Mouse (Mus musculus) layer of hippocampus, postnatal 25 days (tissue): ENCODE data around the gene Wdfy3. TPM values are rescaled to one million over a fixed set of nuclear protein-coding genes. Genes with fewer than 3 reads are reported as not detected.

Source experiments
- DNase-seq, 2 experiments: peaks; one replicate each; pipeline ENCODE4 v3.0.0; 2022; ENCODE audit warnings: mixed read lengths in 2 of 2, low spot score in 1 of 2; ENCODE audit errors: extremely low spot score in 1 of 2
- total RNA-seq, 2 experiments: library from RNA; stranded (reverse); gene quantifications; 2 replicates each; pipeline ENCODE4 v1.2.3; 2021

The Wdfy3 gene
- total RNA-seq, 2 experiments from 2014 or later = 109 to 127 TPM

DNA sequence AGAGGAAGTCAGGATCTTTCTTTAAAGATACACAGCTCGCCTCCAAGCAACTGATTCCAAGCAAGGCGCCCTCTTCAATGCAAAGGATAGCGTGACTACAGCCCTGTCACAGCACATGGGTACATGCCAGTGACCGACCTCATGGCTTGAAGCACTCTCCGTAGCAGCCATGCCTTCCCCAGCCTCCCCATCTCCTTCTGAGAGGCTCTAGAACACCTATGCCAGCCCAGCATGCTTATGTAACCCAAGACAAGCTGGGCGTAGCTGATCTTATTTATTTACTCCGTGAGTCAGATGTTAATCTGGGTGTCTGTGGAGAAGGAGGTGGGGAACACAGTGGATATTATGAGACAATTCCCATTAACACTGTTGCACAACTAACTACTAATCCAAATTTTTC, 13.8 kb downstream of the Wdfy3 start:
- DNase-seq = no peak

DNA sequence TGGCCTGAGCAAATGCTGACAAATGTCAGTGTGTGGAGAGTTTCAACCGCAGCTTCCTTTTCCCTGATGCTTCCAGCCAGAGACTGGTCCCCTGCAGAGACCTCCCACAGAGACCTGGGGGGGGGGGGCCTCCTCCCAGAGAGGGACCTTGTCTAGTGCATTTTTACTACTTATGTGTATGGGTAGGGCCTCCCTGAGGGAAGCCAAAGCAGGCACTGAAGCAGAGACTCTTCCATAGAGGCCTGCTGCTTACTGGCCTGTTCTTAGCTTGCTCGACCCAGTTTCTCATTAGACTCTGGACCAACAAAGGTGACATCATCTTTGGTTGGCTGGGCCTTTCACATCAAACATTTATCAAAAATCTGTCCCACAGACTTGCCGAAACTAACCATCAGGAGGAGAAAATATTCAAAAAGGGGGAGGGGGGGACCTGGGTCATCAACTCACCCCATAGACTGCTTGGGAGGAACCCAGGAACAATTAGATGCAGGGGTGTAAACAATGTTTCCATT, 14.5 kb downstream of the Wdfy3 start:
- no peak for DNase-seq

DNA sequence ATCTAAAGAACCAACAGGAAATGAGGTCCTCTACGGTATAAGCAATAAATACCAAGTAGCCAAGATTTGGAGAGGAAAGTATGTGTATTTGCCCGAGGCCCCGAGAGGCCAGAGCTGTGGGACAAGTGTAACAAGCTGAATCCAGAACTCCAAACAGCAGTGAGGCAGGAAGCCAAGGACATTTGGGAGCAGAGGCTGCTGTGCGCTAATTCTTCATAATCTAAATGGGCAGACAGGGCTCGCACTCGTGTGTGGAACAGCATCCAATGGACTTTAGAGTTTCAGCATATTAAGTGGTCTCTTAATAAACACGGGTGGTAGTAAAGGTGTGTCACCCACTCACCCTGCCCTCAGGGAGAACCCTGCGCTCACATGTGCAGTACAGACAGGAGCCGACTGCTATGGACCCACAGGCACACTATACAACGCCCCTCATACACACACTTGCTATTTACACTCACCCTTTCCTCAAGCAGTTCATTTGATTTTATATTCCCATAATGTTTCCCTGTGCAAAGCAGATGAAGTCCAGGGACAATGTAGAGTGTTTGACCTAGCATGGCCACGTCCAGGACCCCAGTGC, 15.1 kb downstream of the Wdfy3 start:
- DNase-seq = no peak

DNA sequence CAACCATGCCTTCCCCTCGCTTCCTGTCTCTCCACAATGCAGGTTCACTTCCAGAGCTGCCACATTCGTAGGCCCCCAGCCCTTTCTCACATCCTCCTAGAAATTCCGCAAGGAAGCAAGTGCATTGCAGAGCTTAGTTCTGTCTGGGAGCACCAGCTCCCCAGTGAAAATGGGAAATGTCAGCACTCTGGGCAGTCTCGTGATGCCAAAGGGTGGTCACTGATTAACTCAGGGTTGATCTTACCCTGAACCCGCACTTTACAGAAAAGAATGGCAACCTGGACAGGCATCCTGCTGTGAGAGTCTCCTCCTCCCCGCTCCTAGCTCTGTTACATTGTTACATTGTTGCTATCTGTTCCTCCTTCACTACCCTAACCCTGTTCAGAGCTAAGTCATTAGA, 16.8 kb downstream of the Wdfy3 start:
- DNase-seq = no peak

DNA sequence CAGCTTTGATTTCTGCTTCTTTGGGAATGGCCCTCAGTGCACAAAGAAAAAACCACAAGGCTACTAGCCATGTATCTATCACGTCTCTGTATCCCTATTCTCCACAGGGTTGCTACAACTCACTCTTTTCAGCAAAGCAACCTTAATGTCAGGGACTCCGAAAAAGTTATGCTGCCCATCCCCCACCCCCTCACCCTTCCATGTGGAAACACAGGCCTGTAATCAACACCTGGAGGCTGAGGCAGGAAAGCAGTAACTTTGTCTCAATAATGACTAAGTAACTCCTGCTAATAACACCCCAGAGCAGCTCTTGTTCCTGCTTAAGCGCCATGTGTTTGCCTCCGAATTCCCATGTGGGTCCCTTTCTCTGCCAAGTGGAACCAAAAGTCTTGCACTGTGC, 17.3 kb downstream of the Wdfy3 start:
- no peak for DNase-seq

DNA sequence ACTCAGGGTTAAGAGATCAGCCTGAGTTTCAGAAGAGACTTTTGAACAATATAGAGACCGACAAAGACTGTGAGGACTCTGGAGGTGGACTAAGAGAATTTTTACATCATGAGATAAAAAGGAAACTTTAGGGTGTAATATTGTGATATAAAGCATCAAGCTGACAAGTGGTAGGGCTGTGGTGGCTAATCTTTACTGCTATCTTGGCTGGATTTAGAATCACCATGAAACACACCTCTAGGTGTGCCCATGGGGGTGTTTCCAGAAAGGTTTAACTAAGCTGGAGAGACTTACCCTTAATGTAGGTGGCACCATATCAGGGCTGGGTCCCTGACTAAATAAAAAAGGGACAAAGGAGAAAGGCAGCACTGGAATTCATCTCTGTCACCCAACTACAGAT, 19.0 kb downstream of the Wdfy3 start:
- no peak for DNase-seq

DNA sequence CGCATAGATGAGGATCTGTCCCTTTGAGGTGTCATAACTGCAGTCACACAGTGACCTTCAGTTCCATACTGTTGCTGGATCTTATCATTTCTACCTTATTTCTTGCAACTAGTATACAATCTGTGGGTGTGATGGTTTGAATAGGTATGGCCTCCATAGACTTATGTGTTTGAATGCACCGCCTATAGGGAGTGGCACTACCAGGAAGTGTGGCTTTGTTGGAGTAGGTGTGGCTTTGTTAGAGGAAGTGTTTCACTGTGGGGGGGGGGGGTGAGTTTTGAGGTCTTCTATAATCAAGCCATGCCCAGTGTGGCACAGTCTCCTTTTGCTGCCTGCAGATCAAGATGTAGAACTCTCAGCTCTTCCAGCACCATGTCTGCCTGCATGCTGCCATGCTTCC, 21.3 kb downstream of the Wdfy3 start:
- DNase-seq = no peak

DNA sequence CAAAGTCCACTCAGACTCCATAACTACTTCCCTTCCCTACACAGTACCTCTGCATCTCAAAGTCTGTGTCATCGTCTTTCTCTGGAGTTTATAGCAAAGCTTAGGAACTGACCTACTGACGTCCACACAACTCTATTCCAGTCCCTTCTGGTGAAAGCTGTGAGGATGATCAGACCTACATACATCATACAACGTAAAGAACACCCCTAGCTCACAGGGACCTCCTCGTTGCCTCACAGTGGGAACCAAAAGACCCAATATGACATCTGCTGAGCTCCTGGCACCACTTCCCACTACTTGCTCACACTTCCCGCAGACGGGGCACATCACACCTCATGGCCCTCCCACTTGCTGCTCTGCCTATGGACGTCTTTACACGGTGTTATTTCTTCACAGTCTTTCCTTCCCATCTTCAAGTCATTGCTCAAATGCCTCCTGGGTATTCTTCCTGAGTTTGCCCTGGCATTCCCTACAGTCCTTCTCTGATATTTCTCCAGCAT, 23.1 kb downstream of the Wdfy3 start:
- DNase-seq = no peak

DNA sequence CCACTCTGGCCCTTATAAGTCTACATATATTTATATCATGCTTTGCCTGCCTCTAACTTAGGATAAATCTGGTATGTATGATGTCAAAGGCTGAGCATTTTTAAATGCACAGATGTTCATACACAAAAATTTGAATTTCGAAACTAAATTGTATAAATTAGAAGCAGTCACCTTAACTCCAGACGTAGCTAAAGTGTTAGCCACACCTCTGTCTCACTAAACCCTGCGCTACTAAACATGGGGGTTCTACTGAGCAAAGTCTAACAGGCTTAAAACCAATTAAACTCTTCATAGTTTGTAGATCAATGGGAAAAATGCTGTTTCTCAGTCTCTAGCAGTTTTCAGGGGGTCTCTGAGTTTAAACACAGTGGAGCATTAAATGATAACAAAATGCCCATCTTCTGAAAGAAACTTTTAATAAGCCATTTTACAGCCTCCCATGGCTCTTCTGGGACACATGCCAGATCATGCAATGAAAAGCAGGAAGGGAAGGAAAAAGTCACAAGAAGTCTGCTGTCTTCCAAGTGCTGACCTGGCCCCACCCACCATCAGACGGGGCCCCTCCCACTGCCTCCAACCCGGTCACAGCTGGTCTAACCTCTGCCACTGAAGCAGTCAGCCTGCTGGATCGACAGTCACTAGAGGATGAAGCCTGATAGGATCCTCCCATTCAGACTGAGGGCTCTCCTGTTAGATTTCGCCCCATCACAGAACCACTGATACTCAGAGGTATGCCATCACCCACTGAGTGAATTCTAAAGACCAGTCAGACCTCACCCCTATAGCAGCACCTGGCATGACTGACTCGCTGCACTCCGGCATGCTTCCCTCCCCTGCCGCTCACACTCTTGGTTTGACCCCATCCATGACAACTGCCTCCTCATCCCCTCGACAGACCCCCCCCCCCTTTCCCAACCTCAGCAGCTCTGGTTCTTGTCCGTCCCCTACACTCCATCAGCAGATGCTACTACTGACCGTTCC, 23.8 kb downstream of the Wdfy3 start:
- DNase-seq = no peak

DNA sequence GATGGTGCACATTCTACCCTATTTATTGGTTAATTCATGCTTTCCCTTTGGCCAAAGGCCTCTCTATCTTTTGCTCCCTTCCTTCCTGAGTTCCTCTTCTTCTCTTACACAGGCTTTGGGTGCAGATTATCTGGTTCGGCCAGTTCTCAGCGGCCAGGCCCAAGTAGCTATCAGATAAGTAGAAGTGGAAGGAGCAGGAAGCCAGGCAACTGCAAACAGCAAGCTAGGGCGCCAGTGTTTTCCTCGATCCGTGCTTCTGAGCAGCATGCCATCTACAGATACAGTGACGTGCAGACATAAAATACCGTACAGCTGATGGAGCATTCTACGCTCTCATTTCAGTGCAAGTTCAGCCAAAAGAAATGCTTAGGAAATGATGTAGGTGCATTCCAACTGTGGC, 24.5 kb downstream of the Wdfy3 start:
- DNase-seq = no peak

DNA sequence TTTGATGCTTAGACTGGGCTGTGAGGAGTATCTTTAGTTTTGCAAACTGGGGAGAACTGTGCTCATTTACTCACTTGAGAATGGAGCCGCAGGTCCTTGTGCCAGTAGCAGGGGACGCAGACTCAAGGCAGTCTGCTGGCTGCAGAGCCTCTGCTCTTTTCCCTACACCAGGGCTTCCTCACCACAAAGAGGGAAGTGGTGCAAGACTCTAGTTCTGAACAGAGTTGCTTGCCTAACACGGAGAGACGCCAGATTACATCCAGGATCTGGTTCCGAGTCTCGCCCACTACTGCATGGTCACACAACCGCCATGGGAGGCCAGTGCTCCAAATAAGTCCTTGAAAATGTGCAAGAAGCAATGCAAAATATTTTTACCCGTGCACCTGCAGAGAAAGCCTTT, 36.4 kb downstream of the Wdfy3 start:
- DNase-seq = no peak

DNA sequence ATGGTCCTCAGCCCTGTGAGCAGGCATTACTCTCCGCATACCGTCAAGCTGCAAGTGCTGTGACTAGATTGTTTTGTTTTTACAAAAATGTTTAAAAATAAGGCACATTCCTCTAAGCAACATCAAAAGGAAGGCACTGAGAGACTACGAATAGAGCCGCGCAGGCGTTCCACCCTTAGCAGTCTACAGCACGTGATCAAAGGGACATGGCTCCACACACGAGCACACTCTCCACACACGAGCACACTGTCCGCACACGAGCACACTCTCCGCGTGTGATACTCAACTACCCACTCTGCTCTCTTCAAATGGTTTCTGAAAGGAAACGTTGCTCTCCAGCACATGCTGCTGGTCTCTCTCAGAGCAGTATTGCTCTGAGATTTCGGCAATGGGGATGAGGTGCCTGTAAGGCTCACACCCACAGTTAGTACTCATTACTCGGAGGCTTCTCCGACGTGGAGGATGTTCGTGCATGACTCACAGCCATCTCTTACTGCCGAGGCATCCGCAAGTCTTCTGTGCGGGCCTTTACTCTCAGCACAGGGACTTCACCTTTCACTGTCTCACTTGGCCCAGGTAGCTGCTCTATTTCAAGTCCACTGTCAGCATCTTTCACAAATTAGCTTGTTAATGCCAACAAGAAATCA, 37.0 kb downstream of the Wdfy3 start:
- DNase-seq = no peak

DNA sequence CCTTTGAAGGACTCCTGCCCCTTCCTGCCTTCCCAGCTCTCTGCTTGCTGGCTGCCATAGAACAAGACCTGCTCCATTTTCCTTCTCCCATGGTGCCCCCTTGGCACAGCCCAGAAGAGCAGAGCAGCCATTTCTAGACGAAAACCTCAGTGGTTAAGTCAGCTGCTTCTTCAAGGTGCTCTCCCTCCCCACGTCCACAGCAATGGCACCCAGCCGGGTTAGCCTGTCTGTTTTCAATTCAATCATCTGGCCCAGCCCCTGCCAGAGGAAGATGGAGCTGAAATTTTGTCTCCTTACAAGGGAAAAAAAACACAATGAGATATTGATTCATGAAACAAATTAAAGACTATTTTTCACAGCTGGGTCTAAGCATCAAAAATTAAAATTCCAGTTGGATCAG, 37.5 kb downstream of the Wdfy3 start:
- DNase-seq = no peak

DNA sequence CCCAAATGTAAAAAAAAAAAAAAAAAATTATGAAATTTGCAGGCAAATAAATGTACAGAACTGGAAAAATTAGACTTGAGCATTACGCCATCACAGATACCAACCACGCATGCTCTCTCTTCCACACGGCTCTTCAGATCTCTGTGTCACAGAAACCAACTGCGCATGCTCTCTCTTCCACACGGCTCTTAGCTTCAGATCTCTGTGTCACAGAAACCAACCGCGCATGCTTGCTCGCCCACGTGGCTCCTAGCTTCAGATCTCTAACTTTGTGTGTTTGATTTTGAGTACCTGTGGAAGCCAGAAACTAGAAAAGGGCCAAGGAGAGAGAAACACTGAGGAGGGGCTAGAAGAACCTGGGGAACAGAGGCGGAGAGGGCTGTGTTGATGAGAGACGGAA, 46.3 kb downstream of the Wdfy3 start:
- DNase-seq = no peak

DNA sequence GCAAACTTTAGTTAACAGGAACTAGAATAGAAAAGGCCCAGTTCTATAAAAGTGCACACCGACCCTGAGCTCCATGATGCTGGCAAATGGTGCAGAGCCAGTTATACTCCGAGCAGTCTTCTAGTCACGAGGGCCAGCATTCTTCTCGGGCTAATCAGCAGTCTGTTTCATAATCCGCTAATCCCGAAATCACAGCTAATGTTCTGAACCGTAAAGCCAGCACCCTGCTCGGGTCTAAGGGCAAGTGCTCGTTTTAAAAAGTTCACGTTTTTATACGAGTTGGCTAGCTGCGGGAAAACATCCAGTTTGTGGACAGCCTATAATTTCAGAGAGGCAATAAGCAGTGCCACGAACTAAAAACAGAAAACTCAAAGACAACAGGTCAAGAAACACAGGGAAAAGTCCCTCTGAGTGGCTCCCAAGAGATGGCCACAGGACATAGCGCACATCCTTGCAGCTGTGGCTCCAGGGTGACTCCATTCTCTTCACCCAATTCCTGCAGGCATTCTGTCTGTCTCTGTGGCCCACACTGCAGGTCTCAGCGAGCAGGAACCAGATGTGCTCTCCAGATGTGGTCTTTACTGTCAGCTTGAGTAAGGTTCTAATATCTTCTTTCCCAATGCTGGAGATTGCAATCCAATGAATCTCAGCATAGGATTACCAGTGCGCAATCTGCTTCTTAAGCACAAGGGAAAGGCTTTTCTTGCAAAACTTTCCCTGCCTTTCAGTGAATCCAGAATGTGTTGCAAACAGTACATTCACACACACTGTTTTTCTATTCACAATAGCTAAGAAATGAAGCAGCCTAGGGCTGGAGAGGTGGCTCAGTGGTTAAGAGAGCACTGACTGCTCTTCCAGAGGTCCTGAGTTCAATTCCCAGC, 47.5 kb downstream of the Wdfy3 start:
- DNase-seq = no peak

DNA sequence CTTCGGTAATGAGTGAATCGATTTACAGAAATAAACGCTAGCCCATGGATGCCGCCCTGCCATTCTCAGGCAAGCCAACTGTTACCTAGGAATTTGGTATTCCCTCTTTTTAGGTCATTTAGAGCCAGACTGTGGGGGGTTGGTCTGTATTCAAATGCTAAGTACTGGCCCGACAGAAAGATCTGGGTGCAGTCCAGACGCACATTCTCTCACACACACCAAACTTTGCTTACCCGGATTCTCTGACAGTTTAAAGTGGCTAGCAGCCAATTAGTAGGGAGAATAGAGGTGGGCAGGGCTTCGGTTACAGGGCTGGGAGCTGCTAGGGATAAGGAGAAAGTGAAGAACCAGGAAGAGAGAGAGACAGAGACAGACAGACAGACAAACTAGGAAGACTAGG, 55.5 kb downstream of the Wdfy3 start:
- no peak for DNase-seq

DNA sequence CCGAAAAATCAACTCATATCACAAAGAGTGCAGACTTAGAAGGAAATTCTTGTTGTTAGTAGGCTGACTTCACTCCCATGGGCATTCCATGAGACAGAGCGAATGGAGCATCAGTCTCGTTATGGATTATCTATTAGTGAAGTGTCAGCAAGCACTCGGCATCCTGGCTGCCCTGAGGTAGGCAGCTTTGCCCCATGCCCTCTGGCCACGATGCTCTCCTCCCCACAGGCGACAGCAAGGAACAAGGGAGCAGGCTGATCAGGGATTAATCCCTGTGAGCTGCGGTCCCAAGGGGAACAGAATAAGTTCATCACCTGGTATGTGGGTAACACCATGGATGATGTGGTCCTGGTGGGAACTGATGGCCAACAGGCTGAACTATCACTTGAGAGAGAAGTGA, 55.9 kb downstream of the Wdfy3 start:
- no peak for DNase-seq

DNA sequence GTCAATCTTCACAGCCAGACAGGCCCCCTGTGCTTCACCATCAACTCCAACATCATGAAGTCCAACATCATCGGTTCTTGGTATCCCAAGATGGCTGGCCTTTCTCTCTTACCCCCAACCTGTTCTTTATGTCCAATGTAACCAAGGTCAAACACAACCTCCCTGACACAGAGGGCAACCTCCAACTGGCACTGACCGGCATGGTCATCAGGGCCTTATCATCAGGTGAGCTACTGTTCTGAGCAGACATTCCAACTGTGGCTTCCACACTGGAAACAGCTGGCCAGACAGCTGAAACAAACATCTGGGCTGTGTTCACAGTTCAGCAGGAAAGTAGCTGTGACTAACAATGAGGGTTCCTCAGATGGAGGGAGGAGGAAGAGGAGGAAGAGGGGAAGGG, 58.8 kb downstream of the Wdfy3 start:
- no peak for DNase-seq

DNA sequence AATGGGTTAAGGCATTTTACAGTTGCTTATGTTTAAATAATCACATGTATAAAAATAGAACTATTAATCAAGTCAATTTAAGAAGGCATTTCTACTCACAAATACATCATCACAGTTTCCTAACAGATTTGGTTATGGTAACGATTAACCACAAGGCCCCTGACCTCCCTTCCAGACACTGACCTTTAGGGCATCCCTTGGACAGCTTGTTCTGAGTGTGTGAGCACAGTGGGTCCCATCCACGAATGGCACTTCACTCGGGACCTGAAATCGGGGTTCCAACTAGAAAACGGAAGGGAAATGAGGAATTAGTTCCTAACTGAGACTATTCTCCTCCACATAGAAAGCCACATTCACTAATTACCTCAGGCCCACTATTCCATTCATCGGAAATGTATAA, 60.1 kb downstream of the Wdfy3 start:
- no peak for DNase-seq

DNA sequence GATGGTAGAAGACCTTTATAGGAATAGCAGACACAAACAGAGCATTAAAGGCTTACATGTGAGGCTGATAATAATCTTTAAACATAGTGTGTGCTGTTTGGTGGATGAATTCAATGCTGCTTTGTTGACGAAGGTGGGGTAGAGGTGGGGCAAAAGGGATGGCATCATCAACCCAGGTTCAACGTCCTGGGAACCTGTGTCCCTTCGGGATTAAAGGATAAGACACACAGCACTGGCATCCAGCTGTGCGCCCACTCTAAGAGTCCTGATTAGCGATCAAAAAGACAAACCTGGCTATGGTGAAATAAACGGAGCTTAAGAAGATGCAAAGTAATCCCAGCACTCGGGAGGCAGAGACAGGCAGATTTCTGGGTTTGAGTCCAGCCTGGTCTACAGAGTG, 61.0 kb downstream of the Wdfy3 start:
- no peak for DNase-seq
